Mouse (Mus musculus) NIH3T3 (cell line): ENCODE measurements at regions not wholly inside any gene's neighbourhood (a gene's known extent, or its start where the extent isn't known, plus 50 kb on each side); places are given as distances from the start of the nearest gene placed in this dataset.

Experiments used
- DNase-seq: peaks from one replicate; pipeline ENCODE4 v3.0.0-alpha.2; 2012; ENCODE audit warnings: low read depth

- no peak for DNase-seq
Measured at GRCm38 (mm10) chr4:55624779-55625178, 92.5 kb upstream of the Klf4 start.

- no peak for DNase-seq
Measured at GRCm38 (mm10) chr4:55623151-55623760, 91.0 kb upstream of the Klf4 start.

GRCm38 (mm10) chr4:55622651-55623050 is 90.4 kb upstream of the Klf4 start:
- no peak for DNase-seq

- peak; percentile 66 for DNase-seq
Measured at GRCm38 (mm10) chr4:55619891-55620290, 87.6 kb upstream of the Klf4 start.

- DNase-seq, result no peak
Measured at GRCm38 (mm10) chr4:55615808-55616207, 83.5 kb upstream of the Klf4 start.

- no peak for DNase-seq
Measured at GRCm38 (mm10) chr4:55613523-55613922, 81.3 kb upstream of the Klf4 start.

- peak; percentile 31 for DNase-seq
Measured at GRCm38 (mm10) chr4:55610998-55611397, 78.7 kb upstream of the Klf4 start.

GRCm38 (mm10) chr4:55609214-55609613 is 76.9 kb upstream of the Klf4 start:
- no peak for DNase-seq

GRCm38 (mm10) chr4:55605541-55605940 is 73.3 kb upstream of the Klf4 start:
- no peak for DNase-seq

- no peak for DNase-seq
Measured at GRCm38 (mm10) chr4:55604915-55605314, 72.6 kb upstream of the Klf4 start.

- no peak for DNase-seq
Measured at GRCm38 (mm10) chr4:55603821-55604435, 71.7 kb upstream of the Klf4 start.

- no peak for DNase-seq
Measured at GRCm38 (mm10) chr4:55595203-55595602, 62.9 kb upstream of the Klf4 start.

GRCm38 (mm10) chr4:55594699-55595098 is 62.4 kb upstream of the Klf4 start:
- DNase-seq, result no peak

GRCm38 (mm10) chr4:55593132-55593531 is 60.9 kb upstream of the Klf4 start:
- no peak for DNase-seq

GRCm38 (mm10) chr4:55586212-55586611 is 53.9 kb upstream of the Klf4 start:
- no peak for DNase-seq

- DNase-seq, result no peak
Measured at GRCm38 (mm10) chr4:55583589-55583988, 51.3 kb upstream of the Klf4 start.
